Mouse (Mus musculus) liver, adult (tissue): Measurements from ENCODE around the gene Meiob.

Experiments
- GATA4 ChIP-seq: IDR thresholded peaks from 2 replicates; pipeline ENCODE4 v1.6.1; 2014; ENCODE audit warnings: mild to moderate bottlenecking, low read length; ENCODE audit not compliant: insufficient replicate concordance

The Meiob gene

GRCm38 (mm10) chr17:24877336-24878116 lies 73.4 kb downstream of the Meiob start:
- no peak for TF ChIP-seq GATA4

GRCm38 (mm10) chr17:24878117-24878397 lies 74.0 kb downstream of the Meiob start:
- no peak for TF ChIP-seq GATA4

DNA sequence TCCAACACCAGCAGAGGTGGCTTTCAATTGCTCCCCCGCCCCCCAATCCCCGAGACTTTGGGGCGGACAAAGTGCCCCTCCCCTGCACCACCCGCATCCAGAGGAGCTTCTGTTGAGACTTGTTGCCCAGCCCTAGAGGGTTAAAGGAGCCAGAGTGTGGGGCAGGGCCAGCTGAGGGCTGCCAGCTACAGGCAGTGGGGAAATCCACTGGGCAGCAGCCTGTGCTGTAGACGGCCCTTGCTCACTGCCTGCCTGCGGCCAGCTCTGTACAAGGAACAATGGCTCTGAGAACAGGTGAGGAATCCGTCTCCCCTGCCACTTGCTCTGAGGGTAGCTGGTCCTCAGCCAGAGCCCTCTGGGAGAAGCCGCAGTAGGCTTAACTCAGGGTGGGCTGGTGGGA lies 74.4 kb downstream of the Meiob start:
- TF ChIP-seq GATA4, result no peak

- no peak for TF ChIP-seq GATA4
These were observed 77.8 kb downstream of the Meiob start for GRCm38 (mm10) chr17:24881738-24882440.

DNA sequence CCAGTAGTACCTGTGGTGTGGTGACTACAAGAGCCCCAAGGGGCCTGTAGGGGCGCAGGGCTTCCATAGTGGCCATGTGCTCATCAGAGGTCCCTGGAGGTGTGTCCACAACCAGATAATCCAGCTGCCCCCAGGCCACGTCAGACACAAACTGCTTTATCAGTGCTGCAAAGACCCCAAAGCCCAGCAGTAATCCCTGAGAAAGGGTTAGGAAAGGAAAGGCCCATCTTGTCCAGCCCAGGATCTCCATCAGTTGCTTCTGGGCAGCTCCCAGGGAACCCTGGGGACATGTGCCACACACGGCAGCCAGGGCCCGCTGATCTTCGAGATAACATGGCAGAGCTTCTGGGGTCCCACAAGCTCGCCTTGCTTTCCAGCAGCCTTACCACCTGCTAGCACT lies 80.3 kb downstream of the Meiob start:
- TF ChIP-seq GATA4, result no peak

GRCm38 (mm10) chr17:24885356-24886133 lies 81.5 kb downstream of the Meiob start:
- TF ChIP-seq GATA4, result no peak

DNA sequence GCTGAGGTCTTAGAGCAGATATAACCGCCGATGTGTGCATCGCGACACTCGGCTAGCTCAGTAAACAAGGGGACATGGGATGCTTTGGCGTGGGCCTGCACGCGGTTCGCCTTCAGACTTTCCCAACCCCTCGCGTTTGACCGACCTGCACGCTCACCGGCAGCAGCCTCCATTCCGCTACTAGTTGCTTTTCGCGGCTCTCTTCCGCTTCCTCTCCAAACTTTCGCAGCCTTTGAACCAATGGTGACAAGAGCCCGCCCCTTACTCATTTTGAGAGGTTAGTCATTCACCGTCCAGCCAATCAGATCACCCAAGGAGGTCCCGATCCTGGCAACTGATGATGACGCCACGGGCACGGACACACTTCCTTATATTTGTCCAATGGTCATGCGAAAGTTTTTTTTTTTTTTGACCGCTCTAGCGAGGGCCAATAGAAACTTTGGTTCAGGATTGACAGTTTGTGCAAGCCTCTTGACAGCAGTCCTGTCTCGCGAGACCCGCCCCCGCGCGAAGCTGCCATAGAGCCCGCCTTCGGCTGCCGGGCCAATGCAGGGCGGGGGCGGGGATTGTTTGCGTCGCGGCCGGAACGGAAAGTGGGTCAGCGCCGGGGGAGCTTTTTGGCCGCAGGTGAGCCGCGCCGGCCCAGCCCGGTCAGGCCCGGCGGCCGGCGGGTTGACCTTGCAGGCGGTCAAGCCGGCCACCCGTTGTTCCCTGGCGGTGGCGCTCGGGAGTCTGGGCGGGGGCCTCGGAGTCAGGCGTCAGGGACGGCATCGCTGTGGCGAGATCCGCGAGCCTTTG lies 82.2 kb downstream of the Meiob start, which contains the start of the genes Nubp2 and Spsb3:
Gene Nubp2, minus strand, starts transcription at position 216 of the 798 bp plus-strand sequence.
Gene Spsb3, plus strand, starts transcription at position 510 of the 798 bp plus-strand sequence.
- TF ChIP-seq GATA4, result no peak; the same call in 1 of the 2 replicates

- no peak for TF ChIP-seq GATA4
These were observed 82.8 kb downstream of the Meiob start for GRCm38 (mm10) chr17:24886932-24887271.

DNA sequence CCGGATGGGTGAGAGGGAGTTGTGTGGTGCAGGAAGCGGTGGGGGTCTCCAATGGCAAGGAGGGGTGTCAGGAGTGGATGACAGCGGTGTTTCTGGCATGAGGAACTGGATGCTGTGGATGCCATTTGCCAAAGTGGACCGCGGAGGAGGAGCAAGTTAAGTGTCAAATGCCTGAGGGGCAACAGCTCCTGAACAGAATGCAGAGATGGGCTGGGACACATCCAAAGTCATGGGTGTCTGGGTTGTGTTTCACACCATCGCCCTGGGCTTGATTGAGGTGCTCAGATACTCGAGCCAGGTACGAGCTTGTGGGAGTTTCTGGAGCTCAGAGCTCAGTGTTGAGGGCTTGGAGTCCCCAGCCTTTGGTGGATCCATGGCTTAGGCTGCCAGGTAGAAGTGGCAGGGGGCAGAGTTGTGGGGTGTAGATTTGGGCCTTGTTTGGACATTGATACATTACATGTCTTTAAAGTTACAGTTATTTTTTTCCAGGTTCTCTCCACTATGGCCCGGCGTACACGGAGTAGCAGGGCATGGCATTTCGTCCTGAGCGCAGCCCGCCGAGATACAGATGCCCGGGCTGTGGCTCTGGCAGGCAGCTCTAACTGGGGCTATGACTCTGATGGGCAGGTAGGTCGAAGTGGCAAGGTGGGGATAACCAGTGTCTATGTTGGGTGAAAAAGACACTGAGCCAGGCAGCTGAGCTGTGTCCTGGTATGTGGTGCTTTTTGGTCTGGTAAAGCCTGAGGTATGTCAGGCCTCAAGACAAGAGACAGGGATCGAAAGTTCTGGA lies 83.4 kb downstream of the Meiob start:
- no peak for TF ChIP-seq GATA4

GRCm38 (mm10) chr17:24888862-24889261 lies 84.8 kb downstream of the Meiob start:
- TF ChIP-seq GATA4, result no peak
